Mouse (Mus musculus): Measurements from ENCODE around the gene Fam84b.
A peak's percentile ranks its signal among the peaks of the same experiment; 100 is the strongest.

Fam84b gene

DNA sequence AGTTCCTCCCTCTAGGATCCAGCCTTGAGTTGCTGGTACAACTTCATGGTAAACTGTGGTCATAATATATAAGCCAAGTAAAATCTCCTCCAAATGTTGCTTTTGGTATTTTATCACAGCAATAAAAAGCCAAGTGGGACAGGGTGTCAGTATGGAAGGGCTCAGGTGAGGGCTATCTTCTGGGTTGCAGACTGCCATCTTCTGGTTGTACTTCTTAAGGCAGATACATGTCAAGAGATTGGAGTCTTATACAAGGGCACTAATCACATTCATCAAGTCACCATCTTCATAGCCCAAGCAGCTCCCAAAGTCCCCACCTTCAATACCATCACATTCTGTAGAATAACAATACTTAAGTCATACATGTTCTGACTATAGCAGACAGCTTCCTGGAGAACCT is 21.0 kb downstream of the Fam84b start:
- DNase-seq = no peak

DNA sequence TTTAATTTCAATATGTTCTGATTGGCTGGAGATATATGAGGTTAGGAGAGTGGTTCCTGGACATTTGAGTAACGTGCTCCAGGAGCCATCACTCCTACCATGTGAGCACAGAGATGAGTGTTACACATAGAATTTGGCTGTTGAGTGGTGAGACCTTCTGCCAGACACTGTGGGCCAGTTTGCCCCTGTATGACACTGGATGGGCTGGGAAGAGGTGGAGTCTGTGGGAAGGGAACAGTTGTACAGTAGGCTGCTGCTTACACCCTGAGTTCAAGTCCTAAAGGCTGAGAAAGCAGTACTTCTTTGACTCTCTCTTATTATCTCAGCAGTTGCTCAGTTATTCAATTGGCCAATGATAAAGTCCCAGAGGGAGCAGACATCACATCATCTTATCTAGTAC is 27.4 kb downstream of the Fam84b start:
- DNase-seq = no peak

DNA sequence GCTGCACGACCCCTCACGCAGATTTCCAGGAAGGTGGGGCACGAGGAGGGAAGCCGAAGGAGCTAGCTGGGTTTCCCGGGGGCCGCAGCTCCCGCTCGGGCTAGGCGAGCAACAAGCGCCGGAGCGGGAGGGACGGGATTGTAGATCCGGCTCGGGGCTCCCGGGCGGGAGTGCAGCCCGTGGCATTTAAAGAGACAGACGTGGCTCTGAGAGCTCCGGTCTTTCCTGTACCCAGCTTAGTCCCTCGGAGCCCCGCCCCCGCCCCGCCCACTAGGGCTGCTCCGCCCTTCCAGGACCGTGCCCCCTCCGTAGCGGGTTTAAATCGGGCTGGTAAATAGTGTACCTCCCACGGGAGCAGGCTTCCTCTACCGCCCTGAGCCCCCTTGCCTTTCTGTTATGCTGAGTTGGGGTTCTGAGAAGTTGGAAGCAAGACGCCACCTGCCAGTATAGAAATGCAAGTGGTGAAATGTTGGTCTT is 28.8 kb downstream of the Fam84b start:
- peak; percentile 97 for DNase-seq

DNA sequence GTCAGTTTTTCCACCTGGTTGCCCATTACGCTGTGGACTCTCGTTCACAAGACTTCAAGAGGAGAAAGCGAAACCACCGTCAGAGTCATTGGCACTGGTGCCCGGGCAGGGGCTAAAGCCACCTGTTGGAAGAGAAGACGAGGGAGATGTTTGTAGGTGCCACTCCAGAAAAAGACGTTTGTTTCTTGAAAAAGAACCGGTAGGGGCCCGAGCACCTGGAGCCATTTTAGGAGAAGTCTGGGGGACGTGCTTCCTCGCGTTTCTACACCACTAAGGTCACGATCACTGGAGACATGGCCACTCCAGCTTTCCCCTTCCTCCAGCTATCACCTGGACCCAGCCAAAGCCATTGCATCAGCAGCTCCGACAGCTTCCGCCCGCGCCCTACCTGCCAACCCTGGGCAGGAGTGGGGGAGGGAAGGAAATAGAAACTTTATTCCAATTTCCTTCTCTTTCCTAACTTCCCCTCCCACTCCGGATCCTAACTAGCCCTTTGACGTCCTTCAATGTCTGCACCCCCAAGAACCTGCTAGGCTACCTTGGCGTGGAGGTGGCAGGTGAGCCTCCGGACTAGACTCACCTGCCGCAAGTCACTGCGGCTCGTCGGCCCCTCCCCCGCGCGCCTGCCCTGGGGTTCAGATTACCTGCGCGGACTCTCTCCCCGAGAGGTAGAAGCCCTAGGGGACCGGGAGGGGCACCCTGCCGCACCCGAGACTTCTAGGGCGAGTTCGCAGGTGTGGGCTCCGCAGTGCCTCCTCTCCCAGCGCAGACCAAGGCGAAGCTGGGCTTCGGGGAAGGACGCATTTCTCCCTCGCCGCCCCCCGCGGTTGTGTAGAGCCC is 29.5 kb downstream of the Fam84b start:
- DNase-seq = peak; percentile 71

DNA sequence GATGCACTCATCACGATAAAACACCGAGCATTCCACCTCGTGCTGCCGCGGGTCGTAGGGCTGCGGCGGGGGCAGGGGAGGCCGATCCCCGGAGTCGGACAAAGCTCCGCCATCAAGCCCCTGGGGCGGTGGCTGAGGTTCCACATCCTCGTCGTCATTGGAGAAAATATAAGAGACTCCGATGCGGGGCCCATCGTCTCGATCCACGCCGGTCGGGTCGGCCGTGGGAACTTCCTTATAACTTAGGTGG is 30.0 kb downstream of the Fam84b start:
- DNase-seq = no peak

GRCm38 (mm10) chr15:60822803-60823619 is 30.6 kb downstream of the Fam84b start:
- peak; percentile 84 for DNase-seq

DNA sequence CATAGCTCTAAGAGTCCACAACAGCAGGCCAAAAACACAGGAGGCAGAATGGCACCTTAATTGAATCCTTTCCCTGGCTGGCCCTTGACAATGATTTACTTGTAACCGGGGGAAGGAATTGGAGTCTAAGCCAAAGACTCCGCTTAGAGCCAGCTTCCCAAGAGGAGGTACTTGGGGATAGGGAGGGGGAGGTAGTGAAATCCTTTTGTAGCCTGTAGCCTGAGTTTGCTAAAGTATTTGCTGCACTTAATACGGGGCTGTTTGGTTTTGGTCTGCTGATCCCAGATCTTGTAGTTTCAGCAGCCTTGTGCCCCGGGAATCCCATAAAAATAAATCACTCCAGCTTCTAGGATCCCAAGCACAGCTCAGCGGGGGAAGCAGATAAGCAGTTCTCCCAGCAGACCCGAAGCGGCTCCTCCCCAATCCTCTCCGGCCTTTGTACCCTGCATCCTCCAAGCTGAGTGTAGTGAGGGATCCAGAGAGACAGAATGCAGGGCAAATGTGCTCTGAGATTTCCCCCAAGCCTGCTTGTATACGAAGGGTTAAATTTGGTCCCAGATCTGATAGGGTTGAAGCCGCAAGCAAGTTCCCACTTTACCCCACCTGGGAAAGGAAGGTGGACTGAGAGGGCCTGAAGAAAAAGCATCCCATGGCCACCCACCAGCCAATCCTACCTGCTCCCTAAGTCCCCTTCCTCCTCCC is 31.3 kb downstream of the Fam84b start:
- peak; percentile 73 for DNase-seq

- no peak for DNase-seq
Observed at GRCm38 (mm10) chr15:60818500-60818899, 35.1 kb downstream of the Fam84b start.

DNA sequence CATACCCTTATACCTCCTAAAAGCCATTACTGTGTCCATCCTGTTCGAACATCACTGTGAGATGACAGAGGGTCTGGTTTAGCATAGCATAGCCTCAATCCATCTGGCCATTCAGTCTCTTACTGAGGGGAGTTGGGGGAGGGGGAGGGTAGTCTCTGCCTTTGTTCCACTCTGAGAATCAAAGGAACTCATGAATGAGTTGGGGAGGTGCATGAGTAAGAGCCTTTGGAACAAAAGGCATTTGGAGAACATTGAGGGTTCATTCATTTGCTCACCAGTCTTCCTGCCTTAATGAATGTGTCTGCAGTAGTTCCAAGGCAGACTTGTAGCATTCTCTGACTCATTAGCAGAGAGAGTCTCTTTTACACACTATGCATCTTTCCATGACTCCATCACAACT is 37.1 kb downstream of the Fam84b start:
- no peak for DNase-seq

GRCm38 (mm10) chr15:60814542-60814941 is 39.0 kb downstream of the Fam84b start:
- DNase-seq = no peak

DNA sequence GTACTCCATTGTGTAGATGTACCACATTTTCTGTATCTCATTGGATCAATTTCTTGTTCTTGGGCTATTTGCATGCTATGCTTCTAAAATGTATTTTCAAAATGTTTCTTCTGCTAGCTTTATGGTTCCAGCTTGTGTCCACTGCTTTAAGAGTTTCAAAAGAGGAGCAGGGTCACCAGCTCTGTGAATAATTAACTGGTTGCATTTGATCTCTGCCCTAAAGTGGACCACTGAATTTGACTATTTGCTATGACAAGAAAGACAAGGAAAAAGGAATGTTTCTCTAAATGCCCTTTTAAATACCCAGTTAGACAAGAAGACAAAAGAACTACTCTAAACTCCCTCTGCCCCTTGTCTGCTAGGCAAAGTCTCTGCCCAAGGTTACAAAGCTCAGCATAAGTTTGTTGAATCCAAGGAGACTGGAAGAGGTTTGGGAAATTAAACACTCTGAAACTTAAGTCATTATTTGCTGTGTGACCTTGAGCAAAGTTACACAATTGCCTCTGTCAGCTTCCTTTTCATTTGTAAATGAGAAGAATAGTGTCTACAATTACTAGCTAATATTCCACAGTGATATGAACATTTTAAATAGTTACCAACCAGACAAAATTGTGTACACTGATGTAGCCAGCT is 60.4 kb downstream of the Fam84b start:
- peak; percentile 12 for DNase-seq

- no peak for DNase-seq
Observed at GRCm38 (mm10) chr15:60789084-60789483, 64.5 kb downstream of the Fam84b start.

DNA sequence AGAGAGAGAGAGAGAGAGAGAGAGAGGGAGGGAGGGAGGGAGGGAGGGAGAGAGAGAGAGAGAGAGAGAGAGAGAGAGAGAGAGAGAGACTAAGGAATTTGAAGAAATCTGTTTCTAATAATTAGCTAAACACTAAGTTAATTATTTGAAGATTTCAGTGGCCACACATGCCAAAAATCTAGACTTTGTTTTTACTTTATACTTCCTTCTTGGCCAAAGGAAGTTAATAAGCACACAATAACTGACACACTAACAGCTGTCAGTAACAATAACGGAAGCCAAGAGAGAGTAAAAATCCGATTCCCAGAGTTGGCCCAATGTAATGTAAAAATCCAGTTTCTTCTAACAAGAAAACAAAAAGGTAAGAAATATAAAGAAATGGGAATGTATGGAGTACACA is 69.8 kb downstream of the Fam84b start:
- no peak for DNase-seq

DNA sequence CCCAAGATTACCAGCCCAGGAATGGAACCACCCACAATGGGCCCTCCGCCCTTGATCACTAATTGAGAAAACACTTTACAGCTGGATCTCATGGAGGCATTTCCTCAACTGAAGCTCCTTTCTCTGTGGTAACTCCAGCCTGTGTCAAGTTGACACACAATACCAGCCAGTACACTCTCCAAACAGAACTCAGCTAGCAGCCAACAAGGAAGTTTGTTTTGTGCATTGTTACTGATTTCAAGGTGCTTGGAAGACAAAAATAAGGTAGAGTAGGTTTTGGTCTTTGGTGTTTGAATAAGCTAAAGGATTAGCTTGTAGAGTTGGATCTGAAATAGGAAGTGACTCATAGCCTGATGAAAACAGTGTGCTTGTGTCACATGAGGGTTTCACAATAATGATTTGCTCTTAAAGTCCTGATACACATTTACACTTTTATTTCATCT is 74.0 kb downstream of the Fam84b start:
- no peak for DNase-seq

DNA sequence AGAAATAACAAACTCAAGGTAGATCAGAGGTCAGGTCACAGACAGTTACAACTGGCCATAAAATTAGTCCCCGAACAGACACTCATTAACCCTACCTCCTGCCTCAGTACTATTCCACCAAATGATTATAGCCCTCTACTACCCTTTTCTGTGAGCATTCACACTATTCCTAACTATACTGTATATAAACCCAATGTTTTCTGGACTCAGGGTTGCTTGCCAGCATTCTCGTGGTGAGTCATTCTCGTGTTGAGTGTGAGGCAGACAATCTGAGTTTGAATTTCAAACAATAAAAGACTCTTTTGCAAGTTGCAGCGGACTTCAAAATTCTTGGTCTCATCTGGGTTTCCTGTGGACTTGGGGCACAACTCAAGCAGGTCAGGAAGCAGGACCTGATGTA is 74.5 kb downstream of the Fam84b start:
- DNase-seq = no peak

Data from kidney, postnatal 10 days (tissue).